Mouse (Mus musculus): Measurements from ENCODE around the gene Grm4. TPM values are rescaled to one million over a fixed set of nuclear protein-coding genes. Genes with fewer than 3 reads are reported as not detected.

Gene Grm4
- polyA plus RNA-seq, 1 experiment: not detected

- Histone ChIP-seq H3ac (ENCODE audit: control insufficient read depth, insufficient read length) (no peak overlapping the region), H3K79me2 (ENCODE audit: control insufficient read depth, insufficient read depth) (no peaks in the 10 kb centered on the region), H3K36me3 (ENCODE audit: control insufficient read depth, insufficient read depth) (no peaks in the 10 kb centered on the region), H3K4me3 (no peak overlapping the region), H3K4me2 (ENCODE audit: low read depth) (no peak overlapping the region), H3K27me3 (ENCODE audit: control insufficient read depth, insufficient read depth, insufficient read length) (peaks cover 36% of the 10 kb centered on the region)
- TF ChIP-seq POLR2AphosphoS2 (IDR thresholded peaks at IDR 0.05; ENCODE audit: insufficient read length, low read depth): no peak
These were observed 112.7 kb downstream of the Grm4 start for GRCm38 (mm10) chr17:27408531-27408930.

DNA sequence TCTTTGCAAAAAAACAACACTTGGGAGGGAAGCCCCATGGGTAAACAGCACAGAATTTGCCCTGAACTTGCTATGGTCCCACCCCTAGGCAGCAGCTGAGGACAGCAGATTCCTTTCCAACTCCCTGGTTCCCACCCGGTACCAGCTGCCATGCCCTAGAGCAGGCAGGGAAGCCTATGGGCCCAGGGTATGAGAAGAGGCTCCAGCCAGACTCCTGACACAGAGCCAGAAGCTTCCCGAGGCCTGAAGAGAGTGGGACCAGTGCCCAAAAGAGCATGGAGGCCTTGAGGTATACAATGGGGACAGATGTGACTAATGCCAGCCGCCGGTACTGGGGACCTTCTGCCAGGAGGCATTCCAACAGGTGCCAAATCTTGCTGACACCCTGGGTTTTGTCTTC lies 114.2 kb downstream of the Grm4 start:
- H3ac ChIP-seq (ENCODE audit: control insufficient read depth, insufficient read length): no peak overlapping the region
- H3K36me3 ChIP-seq (ENCODE audit: control insufficient read depth, insufficient read depth): no peaks in the 10 kb centered on the region

GRCm38 (mm10) chr17:27405376-27406024 lies 115.7 kb downstream of the Grm4 start:
- Histone ChIP-seq H3K27me3 (ENCODE audit: control insufficient read depth, insufficient read depth, insufficient read length) (peaks cover 62% of the 10 kb centered on the region), H3K4me3 (no peak overlapping the region), H3ac (ENCODE audit: control insufficient read depth, insufficient read length) (no peak overlapping the region), H3K36me3 (ENCODE audit: control insufficient read depth, insufficient read depth) (no peaks in the 10 kb centered on the region), H3K4me2 (ENCODE audit: low read depth) (no peak overlapping the region), H3K79me2 (ENCODE audit: control insufficient read depth, insufficient read depth) (no peaks in the 10 kb centered on the region)
- TF ChIP-seq POLR2AphosphoS2 (IDR thresholded peaks at IDR 0.05; ENCODE audit: insufficient read length, low read depth) (no peak), E2F4 (IDR thresholded peaks at IDR 0.05; ENCODE audit: insufficient read depth) (no peak), SRF (IDR thresholded peaks at IDR 0.05; ENCODE audit: control insufficient read depth, insufficient read length, low read depth) (no peak), USF1 (IDR thresholded peaks at IDR 0.05; ENCODE audit: low read depth) (no peak), MYOD1 (IDR thresholded peaks at IDR 0.05; ENCODE audit: control insufficient read depth in 1 of 3, insufficient read length in 2 of 3, low read depth in 2 of 3) (no peak), POLR2A (IDR thresholded peaks at IDR 0.05; ENCODE audit: insufficient read length, low read depth) (no peak), MYOG (IDR thresholded peaks at IDR 0.05; ENCODE audit: control insufficient read depth in 1 of 3, insufficient read depth in 1 of 3, insufficient read length in 2 of 3, low read depth in 2 of 3) (no peak), CEBPB (IDR thresholded peaks at IDR 0.05; ENCODE audit: insufficient read depth, poor library complexity, severe bottlenecking) (no peak), MAX (IDR thresholded peaks at IDR 0.05; ENCODE audit: low read depth) (no peak)

More for the DNA sequence above, 114.2 kb downstream of the Grm4 start:
- Histone ChIP-seq H3K4me2 (ENCODE audit: low read depth) (no peak overlapping the region), H3K27me3 (ENCODE audit: control insufficient read depth, insufficient read depth, insufficient read length) (peaks cover 49% of the 10 kb centered on the region), H3K4me3 (no peak overlapping the region), H3K79me2 (ENCODE audit: control insufficient read depth, insufficient read depth) (no peaks in the 10 kb centered on the region)
- TF ChIP-seq MAX (IDR thresholded peaks at IDR 0.05; ENCODE audit: low read depth) (no peak), TCF12 (IDR thresholded peaks at IDR 0.05; ENCODE audit: insufficient read depth, poor library complexity, severe bottlenecking) (no peak), TCF3 (IDR thresholded peaks at IDR 0.05; ENCODE audit: insufficient read length, low read depth) (no peak), POLR2A (IDR thresholded peaks at IDR 0.05; ENCODE audit: insufficient read length, low read depth) (no peak), USF1 (IDR thresholded peaks at IDR 0.05; ENCODE audit: low read depth) (no peak), MYOD1 (IDR thresholded peaks at IDR 0.05; ENCODE audit: control insufficient read depth in 1 of 3, insufficient read length in 2 of 3, low read depth in 2 of 3) (no peak), E2F4 (IDR thresholded peaks at IDR 0.05; ENCODE audit: insufficient read depth) (no peak), MYOG (IDR thresholded peaks at IDR 0.05; ENCODE audit: control insufficient read depth in 1 of 3, insufficient read depth in 1 of 3, insufficient read length in 2 of 3, low read depth in 2 of 3) (no peak), CEBPB (IDR thresholded peaks at IDR 0.05; ENCODE audit: insufficient read depth, poor library complexity, severe bottlenecking) (no peak)

DNA sequence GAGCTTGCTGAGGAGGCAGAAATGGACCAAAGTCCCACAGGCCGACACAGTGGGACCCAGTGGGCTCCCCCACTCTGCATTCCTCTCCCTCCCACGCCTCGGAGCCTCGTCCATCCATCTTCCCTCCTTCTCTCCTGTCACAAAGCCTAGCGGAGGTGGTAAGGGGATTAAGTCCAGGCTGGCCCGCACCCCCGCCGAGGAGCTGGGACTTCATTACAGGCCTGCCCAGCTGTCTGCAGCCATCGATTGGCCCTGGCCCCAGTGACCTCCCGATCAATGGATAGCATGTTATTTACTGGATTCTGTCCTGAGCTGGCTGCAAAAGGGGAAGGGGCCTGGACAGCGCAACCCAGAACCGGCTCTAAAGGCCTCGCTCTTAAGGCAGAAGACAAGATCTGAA lies 120.0 kb downstream of the Grm4 start:
- no peaks in the 10 kb centered on the region for H3K36me3 ChIP-seq (ENCODE audit: control insufficient read depth, insufficient read depth)
- no peak overlapping the region for H3K4me2 ChIP-seq (ENCODE audit: low read depth)
- TF ChIP-seq POLR2AphosphoS2 (IDR thresholded peaks at IDR 0.05; ENCODE audit: insufficient read length, low read depth) (no peak), MYOG (IDR thresholded peaks at IDR 0.05; ENCODE audit: control insufficient read depth in 1 of 3, insufficient read depth in 1 of 3, insufficient read length in 2 of 3, low read depth in 2 of 3) (no peak), USF1 (IDR thresholded peaks at IDR 0.05; ENCODE audit: low read depth) (no peak), REST (IDR thresholded peaks at IDR 0.05; ENCODE audit: insufficient read depth, insufficient read length) (no peak), TCF12 (IDR thresholded peaks at IDR 0.05; ENCODE audit: insufficient read depth, poor library complexity, severe bottlenecking) (no peak), CEBPB (IDR thresholded peaks at IDR 0.05; ENCODE audit: insufficient read depth, poor library complexity, severe bottlenecking) (no peak)
- H3ac ChIP-seq (ENCODE audit: control insufficient read depth, insufficient read length): no peak overlapping the region
- H3K27me3 ChIP-seq (ENCODE audit: control insufficient read depth, insufficient read depth, insufficient read length): peaks cover 51% of the 10 kb centered on the region
- H3K4me3 ChIP-seq: no peak overlapping the region
- no peaks in the 10 kb centered on the region for H3K79me2 ChIP-seq (ENCODE audit: control insufficient read depth, insufficient read depth)

DNA sequence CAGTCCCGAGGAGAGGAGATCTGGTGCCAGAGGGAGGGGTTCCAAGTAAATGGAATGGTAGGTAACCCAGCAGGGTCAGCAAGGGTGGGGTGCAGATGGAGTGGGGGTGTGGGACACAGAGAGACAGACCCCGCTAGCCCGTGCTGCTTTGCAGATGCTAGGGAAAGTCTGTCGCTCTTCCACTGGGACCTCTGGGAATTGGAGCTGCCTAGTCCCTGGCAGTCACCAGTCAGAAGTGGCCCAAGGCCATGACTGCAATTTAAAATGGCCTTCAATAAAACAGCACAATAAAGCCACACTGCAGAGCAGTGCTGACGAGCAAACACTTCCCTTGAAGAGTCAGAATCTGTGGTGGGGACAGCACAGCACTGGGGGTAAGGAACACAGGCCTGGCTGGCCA lies 127.3 kb downstream of the Grm4 start:
- Histone ChIP-seq H3K4me2 (ENCODE audit: low read depth) (no peak overlapping the region), H3K79me2 (ENCODE audit: control insufficient read depth, insufficient read depth) (no peaks in the 10 kb centered on the region), H3ac (ENCODE audit: control insufficient read depth, insufficient read length) (no peak overlapping the region), H3K4me3 (no peak overlapping the region), H3K36me3 (ENCODE audit: control insufficient read depth, insufficient read depth) (no peaks in the 10 kb centered on the region), H3K27me3 (ENCODE audit: control insufficient read depth, insufficient read depth, insufficient read length) (peaks cover 49% of the 10 kb centered on the region)
- TF ChIP-seq USF1 (IDR thresholded peaks at IDR 0.05; ENCODE audit: low read depth) (no peak), MAX (IDR thresholded peaks at IDR 0.05; ENCODE audit: low read depth) (no peak), POLR2AphosphoS2 (IDR thresholded peaks at IDR 0.05; ENCODE audit: insufficient read length, low read depth) (no peak), MYOG (IDR thresholded peaks at IDR 0.05; ENCODE audit: control insufficient read depth in 1 of 3, insufficient read depth in 1 of 3, insufficient read length in 2 of 3, low read depth in 2 of 3) (no peak), REST (IDR thresholded peaks at IDR 0.05; ENCODE audit: insufficient read depth, insufficient read length) (no peak), MYOD1 (IDR thresholded peaks at IDR 0.05; ENCODE audit: control insufficient read depth in 1 of 3, insufficient read length in 2 of 3, low read depth in 2 of 3) (no peak), CEBPB (IDR thresholded peaks at IDR 0.05; ENCODE audit: insufficient read depth, poor library complexity, severe bottlenecking) (no peak), TCF3 (IDR thresholded peaks at IDR 0.05; ENCODE audit: insufficient read length, low read depth) (no peak), E2F4 (IDR thresholded peaks at IDR 0.05; ENCODE audit: insufficient read depth) (no peak), SRF (IDR thresholded peaks at IDR 0.05; ENCODE audit: control insufficient read depth, insufficient read length, low read depth) (no peak), POLR2A (IDR thresholded peaks at IDR 0.05; ENCODE audit: insufficient read length, low read depth) (no peak), TCF12 (IDR thresholded peaks at IDR 0.05; ENCODE audit: insufficient read depth, poor library complexity, severe bottlenecking) (no peak)

Data from myocyte (in vitro differentiated cells).